Mouse (Mus musculus) lung, embryonic 16.5 days (tissue): Measurements from ENCODE around the gene Exo5. TPM values are rescaled to one million over a fixed set of nuclear protein-coding genes. Genes with fewer than 3 reads are reported as not detected.

Experiments used
- ATAC-seq: fragments of 200-750 bp; cut with Nextera tagmentation; 2 replicates; pipeline ENCODE4 v1.8.0; 2017; ENCODE audit warnings: low read depth, mild to moderate bottlenecking, moderate library complexity
- H3K27ac ChIP-seq: fragments of 300-500 bp; sonication (generic); 2 replicates; pipeline ENCODE4 v1.5.1; 2014; ENCODE audit warnings: mild to moderate bottlenecking, control low read depth, low read length
- H3K27me3 ChIP-seq: fragments of 300-500 bp; sonication (generic); 2 replicates; pipeline ENCODE4 v1.6.1; 2014; ENCODE audit warnings: low read depth, low read length, mixed read lengths; ENCODE audit not compliant: control insufficient read depth, insufficient read depth
- H3K36me3 ChIP-seq: fragments of 300-500 bp; sonication (generic); 2 replicates; pipeline ENCODE4 v1.6.1; 2014; ENCODE audit warnings: low read length; ENCODE audit not compliant: control insufficient read depth, insufficient read depth
- H3K4me1 ChIP-seq: fragments of 300-500 bp; sonication (generic); replicated peaks from 2 replicates; pipeline ENCODE4 v1.6.1; 2014; ENCODE audit warnings: low read length, mixed read lengths; ENCODE audit not compliant: control insufficient read depth, insufficient read depth
- H3K4me2 ChIP-seq: fragments of 300-500 bp; sonication (generic); 2 replicates; pipeline ENCODE4 v1.6.1; 2014; ENCODE audit warnings: low read depth, low read length, control low read depth
- H3K4me3 ChIP-seq: fragments of 300-500 bp; sonication (generic); 2 replicates; pipeline ENCODE4 v1.5.1; 2014; ENCODE audit warnings: mild to moderate bottlenecking, low read length, control low read depth
- H3K9ac ChIP-seq: fragments of 300-500 bp; sonication (generic); 2 replicates; pipeline ENCODE4 v1.6.1; 2014; ENCODE audit warnings: low read length, control low read depth
- H3K9me3 ChIP-seq: fragments of 300-500 bp; sonication (generic); 2 replicates; pipeline ENCODE4 v1.6.1; 2016; ENCODE audit warnings: low read length; ENCODE audit not compliant: control insufficient read depth
- WGBS: fragments of 180-500 bp; shearing (Covaris S2); extraction: QIAGEN DNeasy Blood & Tissue Kit; methylation state at CpG from one replicate; pipeline ENCODE4 v1.1.7; 2014; 5-methylcytosine and 5-hydroxymethylcytosine counted together
- microRNA-seq: library from miRNA; unstranded; fragments of <30 nt; microRNA quantifications from one replicate; pipeline ENCODE4, GENCODE M21; 2016
- polyA plus RNA-seq: library from polyadenylated mRNA; unstranded; fragments of >200 nt; fragmentation: Nextera tagmentation; extraction: Ambion mirVana; gene quantifications from 2 replicates; pipeline ENCODE4 v1.2.1, GENCODE M21; 2015

Gene Exo5
- polyA plus RNA-seq, 1 experiment from 2014 or later: 27.2 TPM

- peak overlapping the region; percentile 25; the same call in 1 of the 2 replicates for H3K4me2 ChIP-seq
- no peak overlapping the region for H3K4me3 ChIP-seq
- 0 out of 2 replicates have a peak, but pooled peaks have one; percentile 48 for ATAC-seq
- peaks cover 6% of the 10 kb centered on the region for H3K4me1 ChIP-seq
- WGBS: 10% methylated on average over 13 of the region's 13 CpGs
- no peak overlapping the region for H3K9ac ChIP-seq
- H3K9me3 ChIP-seq: no peaks in the 10 kb centered on the region
- no peaks in the 10 kb centered on the region for H3K27me3 ChIP-seq
- H3K27ac ChIP-seq: no peak overlapping the region
- no peaks in the 10 kb centered on the region for H3K36me3 ChIP-seq
These were observed 39.4 kb downstream of the Exo5 start for GRCm38 (mm10) chr4:120885208-120886120.

GRCm38 (mm10) chr4:120882002-120882625, 42.7 kb downstream of the Exo5 start:
- WGBS: 36% methylated on average over 5 of the region's 5 CpGs

GRCm38 (mm10) chr4:120880731-120881432, 43.9 kb downstream of the Exo5 start:
- Histone ChIP-seq H3K27me3 (no peaks in the 10 kb centered on the region), H3K9ac (no peak overlapping the region), H3K4me2 (no peak overlapping the region), H3K4me3 (no peak overlapping the region), H3K9me3 (no peaks in the 10 kb centered on the region), H3K27ac (no peak overlapping the region), H3K36me3 (no peaks in the 10 kb centered on the region), H3K4me1 (peaks cover 5% of the 10 kb centered on the region)
- no peak for ATAC-seq
- WGBS: 31% methylated on average over 6 of the region's 6 CpGs

More at GRCm38 (mm10) chr4:120882002-120882625, 42.7 kb downstream of the Exo5 start:
- Histone ChIP-seq H3K27ac (no peak overlapping the region), H3K36me3 (no peaks in the 10 kb centered on the region), H3K9ac (no peak overlapping the region), H3K4me1 (peaks cover 6% of the 10 kb centered on the region), H3K4me3 (no peak overlapping the region), H3K4me2 (no peak overlapping the region), H3K9me3 (no peaks in the 10 kb centered on the region), H3K27me3 (no peaks in the 10 kb centered on the region)
- ATAC-seq: peak; percentile 46; the same call in 1 of the 2 replicates

GRCm38 (mm10) chr4:120879386-120879785, 45.4 kb downstream of the Exo5 start:
- Histone ChIP-seq H3K9me3 (no peaks in the 10 kb centered on the region), H3K4me1 (no peaks in the 10 kb centered on the region), H3K4me2 (no peak overlapping the region), H3K36me3 (no peaks in the 10 kb centered on the region), H3K4me3 (no peak overlapping the region), H3K27ac (no peak overlapping the region), H3K9ac (no peak overlapping the region), H3K27me3 (no peaks in the 10 kb centered on the region)
- ATAC-seq: no peak
- 18% methylated on average over 4 of the region's 4 CpGs for WGBS

GRCm38 (mm10) chr4:120878728-120879127, 46.1 kb downstream of the Exo5 start:
- Histone ChIP-seq H3K4me1 (no peaks in the 10 kb centered on the region), H3K9me3 (no peaks in the 10 kb centered on the region), H3K36me3 (no peaks in the 10 kb centered on the region), H3K4me2 (no peak overlapping the region), H3K4me3 (no peak overlapping the region), H3K27me3 (no peaks in the 10 kb centered on the region), H3K27ac (no peak overlapping the region), H3K9ac (no peak overlapping the region)
- 53% methylated on average over 3 of the region's 3 CpGs for WGBS
- no peak for ATAC-seq

- H3K9me3 ChIP-seq: no peaks in the 10 kb centered on the region
- 31% methylated on average over 3 of the region's 3 CpGs for WGBS
- H3K9ac ChIP-seq: no peak overlapping the region
- H3K4me2 ChIP-seq: no peak overlapping the region
- no peak for ATAC-seq
- H3K27me3 ChIP-seq: no peaks in the 10 kb centered on the region
- H3K36me3 ChIP-seq: no peaks in the 10 kb centered on the region
- no peaks in the 10 kb centered on the region for H3K4me1 ChIP-seq
- H3K4me3 ChIP-seq: no peak overlapping the region
- H3K27ac ChIP-seq: no peak overlapping the region
These were observed 48.9 kb downstream of the Exo5 start for GRCm38 (mm10) chr4:120875961-120876360.

Small RNA genes lying within 50 kb of the gene (microRNA-seq; reads per million reads assigned to microRNA genes)
- not detected for gene Mir7015

Other genes with a start within 250 kb of the Exo5 start
- 4.7 and 5.1 TPM in 2 replicates for gene Kcnq4, start 176.4 kb downstream of the Exo5 start, polyA plus RNA-seq
- 93.3 and 96.5 TPM in 2 replicates for gene Nfyc, start 93.4 kb downstream of the Exo5 start, polyA plus RNA-seq
- 0.69 and 0.73 TPM in 2 replicates for gene Rims3, start 70.2 kb downstream of the Exo5 start, polyA plus RNA-seq
- 6.8 and 7.5 TPM in 2 replicates for gene Zfp69, start 26.7 kb upstream of the Exo5 start, polyA plus RNA-seq
- gene Smap2, start 92.2 kb upstream of the Exo5 start, polyA plus RNA-seq: 12.3 and 12.6 TPM in 2 replicates
- gene Col9a2, start 114.4 kb upstream of the Exo5 start, polyA plus RNA-seq: 5.1 and 5.9 TPM in 2 replicates
- gene Zmpste24, start 173.2 kb upstream of the Exo5 start, polyA plus RNA-seq: 37.9 and 39.8 TPM in 2 replicates
- not detected in 2 replicates for gene Tmco2, start 184.2 kb upstream of the Exo5 start, polyA plus RNA-seq